Mouse (Mus musculus) G1E (cell line): ENCODE measurements at regions not wholly inside any gene's neighbourhood (a gene's known extent, or its start where the extent isn't known, plus 50 kb on each side); places are given as distances from the start of the nearest gene placed in this dataset.

ENCODE experiments used
- CTCF ChIP-seq: IDR thresholded peaks from 2 replicates; pipeline ENCODE4 v1.5.1; 2012; ENCODE audit warnings: low read depth, low read length, inconsistent platforms, mixed read lengths
- GATA1 ChIP-seq: IDR thresholded peaks from 2 replicates; pipeline ENCODE4 v1.6.1; 2012; ENCODE audit warnings: borderline replicate concordance, low read length, inconsistent platforms, mixed read lengths

DNA sequence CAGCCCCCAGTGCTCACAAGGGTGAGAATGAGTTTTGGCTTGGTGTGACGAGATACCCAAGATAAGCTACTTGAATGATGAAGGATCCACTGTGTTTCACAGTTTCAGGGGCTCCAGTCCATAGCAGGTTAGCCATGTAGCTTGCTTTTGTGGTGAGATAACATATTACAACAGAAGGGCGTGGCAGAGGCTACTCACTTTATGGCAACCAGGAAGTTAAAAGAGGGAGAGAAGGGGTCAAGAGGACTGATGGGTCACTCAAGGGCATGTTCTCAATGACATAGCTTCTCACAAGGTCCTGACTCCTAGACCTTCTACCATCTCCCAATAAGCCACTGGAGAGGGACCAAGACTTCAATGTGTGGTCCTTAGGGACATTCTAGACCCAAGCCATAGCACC, 159.4 kb upstream of the Kiz start:
- TF ChIP-seq CTCF (no peak), GATA1 (no peak)
